Mouse (Mus musculus) lung, postnatal 36 days (tissue): ENCODE results near the gene Micu1.
A peak's percentile ranks its signal among the peaks of the same experiment; 100 is the strongest.

Experiments used
- DNase-seq: peaks from one replicate; pipeline ENCODE4 v3.0.0; 2022; ENCODE audit warnings: mixed read lengths

Micu1 gene

GRCm38 (mm10) chr10:59813759-59814158 lies 111.5 kb downstream of the Micu1 start:
- DNase-seq, result no peak

DNA sequence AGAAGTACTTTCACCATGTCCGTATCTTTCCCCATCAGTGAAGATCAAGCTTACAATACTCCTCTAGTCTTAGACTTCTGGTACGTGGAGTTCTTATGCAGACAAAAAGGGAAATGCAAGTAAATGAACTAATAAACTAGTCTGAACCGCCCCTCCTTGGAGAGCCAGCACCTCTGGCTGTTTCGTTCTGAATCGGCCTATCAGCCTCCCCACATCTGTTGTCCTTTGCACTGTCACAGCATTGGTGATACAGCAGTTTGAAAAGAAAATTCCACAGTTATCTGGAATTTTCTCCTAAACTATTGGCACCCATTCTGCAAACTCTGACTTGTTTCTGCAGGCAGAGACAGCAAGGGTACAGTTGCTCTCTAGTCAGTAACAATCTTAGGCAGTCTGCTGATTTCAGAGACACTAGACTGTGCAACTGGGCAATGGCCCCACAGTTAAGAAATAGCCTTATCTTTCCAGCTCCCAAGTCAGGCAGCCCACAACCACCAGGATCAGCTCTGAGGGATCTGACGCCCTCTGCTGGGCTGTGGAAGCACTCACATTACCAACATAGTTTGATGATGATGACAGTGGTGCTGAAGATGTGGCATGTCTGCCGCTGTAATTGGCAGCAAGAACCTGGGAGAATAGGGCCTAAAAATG lies 112.4 kb downstream of the Micu1 start:
- peak; percentile 70 for DNase-seq

DNA sequence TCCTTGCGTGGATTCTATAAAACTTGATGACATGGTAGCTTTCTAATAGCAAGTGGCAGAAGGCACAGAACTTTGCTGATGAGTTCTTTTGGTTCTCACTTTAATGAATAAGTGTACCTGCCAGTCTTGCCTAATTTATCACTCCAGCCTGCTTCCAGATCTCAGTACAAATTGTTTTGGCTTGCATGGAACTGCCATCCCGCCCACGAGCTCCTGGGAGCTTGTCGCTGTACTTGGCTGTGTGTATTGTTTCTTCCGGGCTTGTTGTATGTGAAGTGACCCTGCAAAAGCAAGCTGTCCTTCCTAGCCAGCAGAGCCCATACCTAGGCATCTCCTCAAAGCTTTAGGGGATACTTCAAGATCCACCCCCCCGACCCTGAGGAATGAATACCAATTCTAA lies 114.3 kb downstream of the Micu1 start:
- DNase-seq, result no peak

DNA sequence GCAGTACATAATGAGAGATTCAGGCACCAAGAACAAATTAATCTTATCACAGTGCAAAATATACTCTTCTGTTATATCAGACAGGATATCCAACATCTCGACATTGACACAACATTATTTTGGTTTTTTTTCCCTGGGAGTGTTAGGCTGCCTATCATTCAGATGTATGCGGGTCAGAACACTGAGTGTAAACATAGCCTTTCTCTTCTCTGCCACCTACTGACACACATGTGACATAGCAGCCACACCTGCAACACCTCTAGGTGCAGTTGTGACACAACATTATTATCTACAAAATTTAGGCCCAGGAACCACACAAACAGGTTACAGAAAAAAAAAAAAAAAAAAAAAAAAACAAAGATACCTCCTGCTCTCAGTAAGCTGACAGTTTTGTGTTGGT lies 115.3 kb downstream of the Micu1 start:
- DNase-seq, result peak; percentile 34

DNA sequence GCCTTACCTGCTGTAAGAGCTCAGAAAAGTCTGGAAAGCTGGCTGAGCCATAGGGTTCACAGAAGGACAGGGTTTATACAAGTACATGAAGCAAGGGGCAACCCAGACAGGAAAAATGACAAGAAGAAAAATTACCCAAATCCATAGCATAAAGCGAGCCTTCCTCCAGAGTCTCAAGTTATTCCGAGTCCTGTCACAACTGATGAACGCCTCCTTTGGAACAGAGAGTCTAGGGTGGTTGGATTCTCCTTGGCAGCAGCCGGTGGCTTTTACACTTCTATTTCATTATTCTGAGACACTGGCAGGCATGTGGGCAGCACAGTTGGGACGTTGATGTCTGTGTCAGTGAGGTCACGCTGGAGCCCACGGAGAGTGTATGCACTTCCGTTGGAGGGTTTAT lies 115.7 kb downstream of the Micu1 start:
- no peak for DNase-seq

GRCm38 (mm10) chr10:59819146-59819545 lies 116.9 kb downstream of the Micu1 start:
- no peak for DNase-seq

DNA sequence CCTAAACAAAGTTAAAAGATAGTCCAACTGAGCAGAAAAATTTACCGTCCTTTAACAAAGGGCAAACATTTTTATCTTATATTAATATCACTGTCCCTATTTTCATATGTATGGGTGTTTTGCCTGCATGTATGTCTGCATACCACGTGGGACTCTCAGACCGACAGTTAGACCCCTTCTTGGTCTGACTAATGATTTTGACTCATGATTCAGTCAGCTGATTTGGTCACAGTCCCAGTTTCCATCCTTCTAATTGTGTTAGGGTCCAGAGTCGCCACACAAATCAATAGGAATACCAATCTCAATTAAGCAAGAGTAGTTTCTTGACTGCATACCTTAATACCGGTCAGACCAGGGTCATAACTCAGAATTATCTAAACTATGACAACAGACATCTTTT lies 118.6 kb downstream of the Micu1 start:
- DNase-seq, result no peak

DNA sequence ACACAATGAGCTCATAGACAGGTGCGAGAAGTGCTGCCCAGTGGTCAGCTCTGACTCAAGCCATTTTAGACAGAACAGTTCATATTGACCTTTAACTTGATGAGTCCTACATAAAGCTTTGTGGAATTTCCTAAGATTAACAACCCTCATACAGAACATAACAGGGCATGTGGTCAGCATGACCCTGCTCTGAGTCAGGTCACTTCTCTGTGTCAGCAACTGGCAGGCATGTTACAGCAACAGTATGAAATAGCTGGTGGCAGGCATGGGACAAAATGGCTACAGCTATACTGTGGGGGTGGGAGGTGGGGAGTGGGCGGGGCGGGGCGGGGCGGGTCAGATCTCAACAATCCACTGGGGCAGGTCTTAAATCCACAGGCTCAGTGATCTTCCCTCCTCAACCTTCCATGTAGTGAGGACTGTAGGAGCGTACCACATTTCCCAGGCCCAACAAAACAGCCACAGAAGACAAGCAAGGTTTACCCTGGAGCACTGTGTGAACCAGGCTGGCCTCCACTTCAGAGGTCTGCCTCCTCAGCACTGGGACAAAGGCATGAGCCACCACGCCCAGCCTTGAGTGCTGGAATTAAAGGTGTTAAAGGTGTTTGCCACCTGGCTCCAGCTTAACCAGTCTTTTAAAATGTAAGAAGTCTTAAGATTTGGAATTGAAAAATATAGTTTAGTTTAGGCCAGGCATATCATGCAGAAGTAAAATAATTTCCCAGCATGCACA lies 119.2 kb downstream of the Micu1 start:
- no peak for DNase-seq

DNA sequence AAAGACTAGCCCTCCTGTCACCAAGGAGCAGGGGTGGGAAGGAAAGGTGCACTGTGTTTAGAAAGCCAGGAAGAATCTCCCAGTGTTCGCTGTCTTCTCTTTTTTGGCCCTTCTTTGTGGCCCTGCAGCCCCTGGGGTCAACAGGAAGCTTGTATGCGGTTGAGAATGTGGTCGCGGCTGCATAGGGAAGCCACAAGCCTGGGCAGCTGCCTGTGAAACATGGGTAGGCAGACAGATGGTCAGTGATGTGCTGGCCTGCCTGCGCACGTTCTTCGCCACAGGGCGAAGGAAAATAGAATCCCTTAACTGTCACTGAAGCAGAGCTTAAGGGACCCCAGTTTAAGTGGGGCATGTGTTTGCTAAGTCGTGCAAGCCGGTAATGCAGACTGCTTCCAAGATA lies 120.6 kb downstream of the Micu1 start:
- no peak for DNase-seq

DNA sequence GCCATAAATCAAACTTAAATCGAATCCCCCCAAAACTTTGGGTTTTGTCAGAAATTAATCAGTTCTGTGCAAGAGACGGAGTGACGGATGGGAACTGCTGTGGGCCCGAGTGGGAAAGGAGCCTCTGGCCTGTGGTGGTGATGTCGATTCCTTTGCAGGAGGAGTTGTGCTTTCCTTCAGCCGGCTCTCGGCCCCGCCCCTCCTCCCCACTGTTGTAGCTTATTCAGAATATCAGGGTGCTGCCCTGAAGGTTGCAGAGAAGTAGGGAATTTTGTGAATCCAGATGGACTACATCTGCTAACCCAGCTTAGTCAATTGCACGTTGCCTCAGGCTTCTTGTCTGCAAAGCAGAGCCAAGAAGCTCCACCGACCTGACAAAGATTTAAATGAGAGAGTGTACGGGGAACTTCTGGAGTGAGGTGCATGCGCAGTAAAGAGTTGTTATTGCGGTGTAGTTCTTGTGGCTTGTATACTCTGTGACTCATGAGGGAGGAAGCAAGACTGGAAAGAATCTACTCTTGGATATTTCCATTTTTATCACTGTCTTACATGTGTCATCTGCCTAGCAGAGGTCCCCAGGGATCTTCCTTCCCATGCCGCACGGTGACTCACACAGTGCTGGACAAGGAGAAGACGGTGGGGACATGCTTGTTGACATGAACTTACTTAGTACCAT lies 123.0 kb downstream of the Micu1 start:
- DNase-seq, result peak; percentile 23

GRCm38 (mm10) chr10:59829886-59830285 lies 127.6 kb downstream of the Micu1 start:
- DNase-seq, result no peak

DNA sequence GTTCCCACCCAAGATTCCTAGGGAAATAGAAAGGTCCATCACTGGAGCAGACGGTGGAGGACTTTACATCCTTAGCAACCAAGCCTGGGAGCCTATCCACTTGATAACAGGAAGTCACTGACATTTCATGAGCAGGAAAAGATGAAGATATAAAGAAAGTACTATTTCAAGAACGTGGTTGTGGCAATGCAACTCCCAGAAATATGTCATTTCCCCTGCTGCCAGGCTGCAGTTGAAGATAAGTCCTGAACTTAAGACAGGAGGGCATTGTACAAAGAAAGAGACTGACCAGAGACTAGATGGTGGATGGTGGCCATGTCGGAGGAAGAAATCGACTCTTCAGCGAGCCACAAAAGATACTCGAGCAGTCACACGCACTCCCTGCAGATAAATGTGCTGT lies 129.7 kb downstream of the Micu1 start:
- DNase-seq, result no peak

- no peak for DNase-seq
Observed at GRCm38 (mm10) chr10:59835301-59836155, 133.3 kb downstream of the Micu1 start.

GRCm38 (mm10) chr10:59837490-59837889 lies 135.2 kb downstream of the Micu1 start:
- DNase-seq, result no peak

- DNase-seq, result no peak
Observed at GRCm38 (mm10) chr10:59841434-59841833, 139.2 kb downstream of the Micu1 start.

DNA sequence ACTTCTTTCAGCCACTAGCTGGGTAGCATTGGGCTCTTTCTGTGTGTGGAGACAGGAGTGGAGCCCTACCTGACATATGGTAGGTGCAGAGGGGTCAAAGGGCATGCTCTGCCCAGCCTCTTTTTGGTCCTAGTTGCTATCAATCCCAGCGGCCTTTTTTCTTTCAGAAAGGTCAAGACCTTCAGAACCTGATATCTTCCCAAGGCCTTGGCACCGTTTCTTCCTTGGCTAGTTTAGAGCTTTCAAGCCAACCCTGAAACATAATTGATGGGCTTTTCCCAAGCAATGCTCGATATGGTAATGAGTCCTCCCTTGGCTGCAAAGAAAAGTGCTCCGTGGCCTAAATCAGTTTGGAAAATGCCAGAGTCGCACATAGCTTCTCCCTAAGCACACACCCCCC lies 140.8 kb downstream of the Micu1 start:
- DNase-seq, result no peak

DNA sequence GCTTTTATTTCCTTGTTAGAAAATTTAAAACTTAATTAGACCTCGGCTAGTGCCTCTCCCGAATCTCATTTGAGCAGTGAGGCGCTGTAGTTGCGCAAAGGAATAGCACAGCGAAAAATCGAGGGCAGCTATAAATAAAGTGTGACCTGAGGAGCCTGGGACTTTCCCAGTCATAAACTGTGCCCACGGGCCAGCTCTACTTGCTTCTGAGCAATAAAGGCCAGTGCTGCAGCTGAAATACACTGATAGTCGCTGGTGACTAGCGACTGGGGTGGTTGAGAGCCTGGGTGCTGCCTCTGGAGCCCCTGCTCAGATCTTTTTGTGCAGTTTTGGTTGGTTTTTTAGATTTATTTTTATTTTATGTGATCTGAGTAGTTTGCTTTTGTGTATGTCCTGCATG lies 142.4 kb downstream of the Micu1 start:
- peak; percentile 12 for DNase-seq

DNA sequence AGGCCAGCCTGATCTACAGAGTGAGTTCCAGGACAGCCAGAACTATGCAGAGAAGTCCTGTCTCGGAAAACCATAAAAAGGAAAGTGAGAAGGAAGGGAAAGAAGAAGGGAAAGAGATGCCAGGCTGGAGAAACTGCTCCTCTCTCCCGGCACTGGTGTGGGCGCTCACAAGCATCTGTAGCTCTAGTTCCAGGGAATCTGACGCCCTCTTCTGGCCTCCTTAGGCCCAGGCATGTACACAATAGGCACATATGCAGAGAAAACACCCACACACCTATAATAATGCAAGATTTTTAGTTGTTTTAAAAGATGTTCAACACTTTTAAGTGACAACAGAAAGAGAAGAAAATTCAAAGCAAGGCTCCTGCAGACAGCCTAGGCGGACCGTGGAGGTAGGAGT lies 144.1 kb downstream of the Micu1 start:
- DNase-seq, result no peak

- DNase-seq, result no peak
Observed at GRCm38 (mm10) chr10:59848079-59848877, 146.0 kb downstream of the Micu1 start.

GRCm38 (mm10) chr10:59848953-59849352 lies 146.7 kb downstream of the Micu1 start:
- DNase-seq, result no peak

- DNase-seq, result no peak
Observed at GRCm38 (mm10) chr10:59849371-59849770, 147.1 kb downstream of the Micu1 start.

GRCm38 (mm10) chr10:59857157-59857556 lies 154.9 kb downstream of the Micu1 start:
- DNase-seq, result peak; percentile 53
